In the genomic region with DNA sequence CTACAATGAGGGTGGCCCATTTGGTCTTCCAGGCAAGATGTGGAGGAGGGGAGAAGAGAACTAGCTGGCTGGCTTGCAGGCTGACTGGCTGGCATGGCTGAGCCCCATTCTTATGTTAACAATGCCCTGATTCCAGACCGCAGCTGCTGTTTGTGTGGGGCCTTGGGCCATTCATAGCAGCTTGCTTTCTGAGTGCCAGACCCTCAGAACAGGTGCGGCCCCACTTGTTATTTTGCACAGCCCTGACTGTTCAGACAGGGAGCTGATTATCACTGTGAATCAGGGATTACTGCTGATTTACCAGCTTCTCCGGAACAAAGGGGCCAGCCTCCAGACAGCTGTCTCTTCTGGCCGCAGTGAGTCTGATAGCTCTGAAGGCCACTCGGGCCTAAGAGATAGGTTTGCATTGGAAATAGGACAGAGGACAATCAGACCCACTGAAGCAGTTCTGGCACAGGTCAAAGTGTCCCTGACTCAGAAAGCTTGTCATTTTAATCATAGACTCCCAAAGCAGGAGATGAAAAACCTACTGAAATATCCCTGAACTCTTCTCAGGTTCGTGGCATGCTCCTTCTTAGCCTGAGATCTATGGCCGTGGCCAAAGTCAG, we compare ENCODE assay signal across 8 mouse cellular contexts. TPM values are rescaled to one million over a fixed set of nuclear protein-coding genes. Genes with fewer than 3 reads are reported as not detected.
A peak's percentile ranks its signal among the peaks of the same experiment; 100 is the strongest.
DNase-seq lines count a peak whose midpoint lies in the region; ATAC-seq lines count a peak whose summit lies in the region.
"Had no signal": no experiment of that assay in that cellular context is flagged by ENCODE, and none has a peak within 500 bp of the region (broad histone marks: within the 10 kb centered on the region; RNA-seq: fewer than 3 reads in every experiment).

No protein-coding gene starts in this region.

- H3K9me3 ChIP-seq in forebrain, embryonic 14.5 days (replicated peaks; ENCODE audit: control insufficient read depth, low read length) = no peaks in the 10 kb centered on the region
- H3K9me3 ChIP-seq in midbrain, embryonic 11.5 days (ENCODE audit: control insufficient read depth, low read length) = no peaks in the 10 kb centered on the region
- no peaks in the 10 kb centered on the region for H3K9me3 ChIP-seq in kidney, embryonic 15.5 days (replicated peaks)

- ATAC-seq in forebrain, embryonic 14.5 days = peak; percentile 98
- ATAC-seq in midbrain, embryonic 11.5 days (ENCODE audit: low FRiP score) = peak; percentile 98
- no peak for ATAC-seq in erythroblast, adult 5-6 weeks (replicated peaks; ENCODE audit: low FRiP score, poor library complexity, severe bottlenecking)
- ATAC-seq in kidney, embryonic 15.5 days (replicated peaks; ENCODE audit: low FRiP score) = no peak

- DNase-seq in ES-CJ7 (ENCODE audit: low read depth, low spot score) (peak; percentile 75), ZHBTc4 (ENCODE audit: low read depth, low spot score) (peak; percentile 75)
- DNase-seq in forebrain, embryonic 14.5 days (ENCODE audit: low spot score) = peak; percentile 76
- peak; percentile 89 for DNase-seq in midbrain, embryonic 11.5 days (ENCODE audit: low spot score, missing footprints)
- no peak for DNase-seq in frontal cortex, adult 2 months (ENCODE audit: extremely low spot score in 1 of 2, low spot score in 1 of 2)
- DNase-seq: thymus, postnatal 25 days had no signal

- H3K36me3 ChIP-seq in forebrain, embryonic 14.5 days (ENCODE audit: control insufficient read depth, insufficient read depth, low read length) = no peaks in the 10 kb centered on the region
- no peaks in the 10 kb centered on the region for H3K36me3 ChIP-seq in midbrain, embryonic 11.5 days (ENCODE audit: control insufficient read depth, insufficient read depth, low read length)
- no peaks in the 10 kb centered on the region for H3K36me3 ChIP-seq in kidney, embryonic 15.5 days

- H3K4me2 ChIP-seq in forebrain, embryonic 14.5 days (ENCODE audit: low read length) = no peak overlapping the region
- no peak overlapping the region for H3K4me2 ChIP-seq in midbrain, embryonic 11.5 days
- no peak overlapping the region for H3K4me2 ChIP-seq in kidney, embryonic 15.5 days

- H3K4me3 ChIP-seq in forebrain, embryonic 14.5 days (ENCODE audit: low read depth, low read length) = no peak overlapping the region
- no peak overlapping the region for H3K4me3 ChIP-seq in midbrain, embryonic 11.5 days (ENCODE audit: low read depth, low read length)
- no peak overlapping the region for H3K4me3 ChIP-seq in kidney, embryonic 15.5 days (replicated peaks)

- 0 out of 2 replicates have a peak, but pooled peaks cover 3% of the 10 kb centered on the region for H3K4me1 ChIP-seq in forebrain, embryonic 14.5 days (ENCODE audit: control insufficient read depth, insufficient read depth, low read length)
- no peaks in the 10 kb centered on the region for H3K4me1 ChIP-seq in midbrain, embryonic 11.5 days (ENCODE audit: control insufficient read depth, insufficient read depth, low read length)
- no peaks in the 10 kb centered on the region for H3K4me1 ChIP-seq in kidney, embryonic 15.5 days

- peak overlapping the region; percentile 75 for H3K27ac ChIP-seq in forebrain, embryonic 14.5 days (ENCODE audit: low read depth, low read length)
- peak overlapping the region; percentile 86 for H3K27ac ChIP-seq in midbrain, embryonic 11.5 days (ENCODE audit: low read depth, low read length)
- no peak overlapping the region for H3K27ac ChIP-seq in kidney, embryonic 15.5 days

- H3K27me3 ChIP-seq in forebrain, embryonic 14.5 days (replicated peaks; ENCODE audit: control insufficient read depth, insufficient read depth, low read length) = no peaks in the 10 kb centered on the region
- peaks cover 3% of the 10 kb centered on the region for H3K27me3 ChIP-seq in midbrain, embryonic 11.5 days (ENCODE audit: control insufficient read depth, insufficient read depth, low read length)
- peaks cover 29% of the 10 kb centered on the region for H3K27me3 ChIP-seq in kidney, embryonic 15.5 days

- H3K9ac ChIP-seq in forebrain, embryonic 14.5 days (ENCODE audit: low read length) = no peak overlapping the region
- no peak overlapping the region for H3K9ac ChIP-seq in midbrain, embryonic 11.5 days (ENCODE audit: low read length)
- no peak overlapping the region for H3K9ac ChIP-seq in kidney, embryonic 15.5 days

- 29% methylated on average over 7 of the region's 7 CpGs for WGBS in forebrain, embryonic 14.5 days
- 24% methylated on average over 7 of the region's 7 CpGs for WGBS in midbrain, embryonic 11.5 days
- 47% methylated on average over 7 of the region's 7 CpGs for WGBS in kidney, embryonic 15.5 days

RNA-seq across cellular contexts. Expression of a gene that starts 24.9 kb away (rescaled TPM):
- polyA plus RNA-seq in forebrain, embryonic 14.5 days (2014; fragmentation: Nextera tagmentation; extraction: Ambion mirVana) = 146 and 186 TPM in 2 replicates
- polyA plus RNA-seq in midbrain, embryonic 11.5 days (2014; fragmentation: Nextera tagmentation; extraction: Ambion mirVana) = 103 and 116 TPM in 2 replicates
- not detected in 2 replicates for total RNA-seq in erythroblast, adult 5-6 weeks (2015; ENCODE audit: low replicate concordance)
- 0.34 TPM in 1 of 2 replicates, not detected in the other for total RNA-seq in erythroblast, adult 5-6 weeks (2017; ENCODE audit: low replicate concordance)
- polyA plus RNA-seq in kidney, embryonic 15.5 days (2015; fragmentation: Nextera tagmentation; extraction: Ambion mirVana) = 4.8 and 5.8 TPM in 2 replicates
- 15.7 and 21.6 TPM in 2 replicates for polyA plus RNA-seq in frontal cortex, adult 2 months (2012; rRNA removed)

Comparison
In these comparisons a context has a peak if more than half of its experiments do, and no peak if none do; other contexts are left out.
1. DNase-seq: peak in ES-CJ7 (single experiment), ZHBTc4 (single experiment), forebrain, embryonic 14.5 days (single experiment) and midbrain, embryonic 11.5 days (single experiment); none in frontal cortex, adult 2 months (0 of 2).
2. ATAC-seq: peak in forebrain, embryonic 14.5 days (single experiment) and midbrain, embryonic 11.5 days (single experiment); none in erythroblast, adult 5-6 weeks (single experiment) and kidney, embryonic 15.5 days (single experiment).